Mouse (Mus musculus) testis, adult 2 months (tissue): ENCODE measurements around the gene Sema7a.

Experiments
- CTCF ChIP-seq: fragments of 200-500 bp; IDR thresholded peaks from 2 replicates; pipeline ENCODE4 v1.5.1; 2012; ENCODE audit warnings: low read depth, mild to moderate bottlenecking, inconsistent platforms, low read length, moderate library complexity; ENCODE audit not compliant: control insufficient read depth, insufficient read depth, insufficient replicate concordance
- POLR2A ChIP-seq: fragments of 200-500 bp; IDR thresholded peaks from 2 replicates; pipeline ENCODE4 v1.6.1; 2012; ENCODE audit warnings: low read depth, mild to moderate bottlenecking, inconsistent platforms, low read length, moderate library complexity; ENCODE audit not compliant: control insufficient read depth

DNA sequence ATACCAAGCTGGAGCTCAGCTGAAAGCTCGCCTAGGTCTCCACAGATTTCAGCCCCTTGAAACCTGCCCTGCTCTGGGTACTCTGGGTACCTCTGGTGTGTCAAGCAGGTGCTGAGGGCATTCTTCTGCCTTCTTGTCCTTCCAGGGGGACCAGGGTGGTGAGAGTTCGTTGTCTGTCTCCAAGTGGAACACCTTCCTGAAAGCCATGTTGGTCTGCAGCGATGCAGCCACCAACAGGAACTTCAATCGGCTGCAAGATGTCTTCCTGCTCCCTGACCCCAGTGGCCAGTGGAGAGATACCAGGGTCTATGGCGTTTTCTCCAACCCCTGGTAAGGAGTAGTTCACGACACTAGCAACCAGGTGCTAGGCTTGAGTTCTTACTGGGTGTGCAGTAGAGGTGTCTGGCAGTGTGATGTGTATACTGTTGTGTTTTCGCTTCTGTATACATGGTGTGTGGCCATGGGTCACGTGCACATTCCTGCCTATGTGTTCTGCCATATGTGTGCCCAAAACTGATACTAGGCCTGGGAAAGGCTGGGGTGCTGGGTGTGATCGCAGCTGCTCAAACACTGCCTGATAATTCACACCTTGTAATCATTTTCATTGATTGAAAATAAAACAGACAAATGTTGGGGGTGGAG lies 16.4 kb downstream of the Sema7a start:
- TF ChIP-seq CTCF (no peak), POLR2A (no peak)
